Comparison of ENCODE assay signal across 8 mouse cellular contexts in genomic region chr2:74697567-74698121, GRCm38 (mm10). TPM values are rescaled to one million over a fixed set of nuclear protein-coding genes. Genes with fewer than 3 reads are reported as not detected.
A peak's percentile ranks its signal among the peaks of the same experiment; 100 is the strongest.
DNase-seq lines count a peak whose midpoint lies in the region; ATAC-seq and TF ChIP-seq lines count a peak whose summit lies in the region.

Gene Hoxd9 (plus strand): TSS chr2:74697727.

- no peaks in the 10 kb centered on the region for H3K9me3 ChIP-seq in ES-Bruce4 (replicated peaks; ENCODE audit: control insufficient read depth, insufficient read depth, low read length, poor library complexity, severe bottlenecking)
- no peaks in the 10 kb centered on the region for H3K9me3 ChIP-seq in midbrain, embryonic 13.5 days

- no peaks in the 10 kb centered on the region for H3K4me1 ChIP-seq in ES-Bruce4 (ENCODE audit: control insufficient read depth, insufficient read depth, low read length)
- no peaks in the 10 kb centered on the region for H3K4me1 ChIP-seq in kidney, adult 2 months (ENCODE audit: control insufficient read depth, insufficient read depth, low read length)
- peaks cover 12% of the 10 kb centered on the region for H3K4me1 ChIP-seq in midbrain, embryonic 13.5 days (replicated peaks)

- H3K9ac ChIP-seq in ES-Bruce4 (ENCODE audit: low read depth, poor library complexity, severe bottlenecking): peak within 1 kb of the TSS; percentile 59
- no peak within 1 kb of the TSS for H3K9ac ChIP-seq in midbrain, embryonic 13.5 days (replicated peaks)

- H3K4me3 ChIP-seq in ES-Bruce4 (ENCODE audit: low read depth, low read length): peak within 1 kb of the TSS; percentile 54
- H3K4me3 ChIP-seq in kidney, adult 2 months (ENCODE audit: insufficient read depth, low read depth, low read length): peak within 1 kb of the TSS; percentile 84
- peak within 1 kb of the TSS; percentile 35 for H3K4me3 ChIP-seq in midbrain, embryonic 13.5 days (replicated peaks)

- no peak for TF ChIP-seq EP300 in ES-Bruce4 (IDR thresholded peaks at IDR 0.05; ENCODE audit: insufficient read depth, low read depth, low read length)

- peak; percentile 48 for ATAC-seq in midbrain, embryonic 13.5 days

- peak; percentile 88 for DNase-seq in adrenal gland, adult 2 months
- peak; percentile 59 to 74 for DNase-seq in gastrocnemius, adult 8-10 months (ENCODE audit: low spot score in 2 of 2)
- DNase-seq in kidney, adult 2 months: peak; percentile 91
- DNase-seq in cerebellum, adult 8-10 months: no peak
- no peak for DNase-seq in left cerebral cortex, postnatal 14 days (ENCODE audit: low spot score in 2 of 2)
- no peak for DNase-seq in cerebellum, adult 9-11 months

- peaks cover 60% of the 10 kb centered on the region for H3K27me3 ChIP-seq in ES-Bruce4 (ENCODE audit: control insufficient read depth, insufficient read depth, low read length, poor library complexity, severe bottlenecking)
- H3K27me3 ChIP-seq in kidney, adult 2 months (replicated peaks; ENCODE audit: control insufficient read depth, insufficient read depth, low read length): no peaks in the 10 kb centered on the region
- peaks cover 99% of the 10 kb centered on the region for H3K27me3 ChIP-seq in midbrain, embryonic 13.5 days

- TF ChIP-seq POLR2A in ES-Bruce4 (IDR thresholded peaks at IDR 0.05; ENCODE audit: insufficient read depth, low read length): no peak
- peak; percentile 61 for TF ChIP-seq POLR2A in kidney, adult 2 months (IDR thresholded peaks at IDR 0.05; ENCODE audit: low read depth, low read length)

- WGBS in kidney, adult 2 months: under 1% methylated on average over 43 of the region's 43 CpGs
- WGBS in midbrain, embryonic 13.5 days: under 1% methylated on average over 43 of the region's 43 CpGs

- H3K27ac ChIP-seq in ES-Bruce4 (ENCODE audit: insufficient read depth, low read length): no peak within 1 kb of the TSS
- peak within 1 kb of the TSS; percentile 94 for H3K27ac ChIP-seq in kidney, adult 2 months (ENCODE audit: insufficient read depth, low read depth, low read length)
- no peak within 1 kb of the TSS for H3K27ac ChIP-seq in midbrain, embryonic 13.5 days

- peak within 1 kb of the TSS; percentile 50 for H3K4me2 ChIP-seq in midbrain, embryonic 13.5 days (replicated peaks)

- no peak for TF ChIP-seq CTCF in ES-Bruce4 (IDR thresholded peaks at IDR 0.05; ENCODE audit: low read depth, low read length)
- no peak for TF ChIP-seq CTCF in kidney, adult 2 months (conservative IDR thresholded peaks at IDR 0.05; ENCODE audit: insufficient read depth, insufficient read length, low read depth, low read length)

- intact Hi-C loops in left cerebral cortex, postnatal 14 days (cut with DNase I): loop anchor here (5.0 kb wide), 1 partner anchor 40 kb away; the partner anchor contains the start of gene Evx2

- no peaks in the 10 kb centered on the region for H3K36me3 ChIP-seq in ES-Bruce4 (ENCODE audit: control insufficient read depth, insufficient read depth, low read length, poor library complexity, severe bottlenecking)
- H3K36me3 ChIP-seq in kidney, adult 2 months (ENCODE audit: control insufficient read depth, insufficient read depth, low read length): no peaks in the 10 kb centered on the region
- no peaks in the 10 kb centered on the region for H3K36me3 ChIP-seq in midbrain, embryonic 13.5 days

RNA-seq across cellular contexts. Expression of gene Hoxd9, which starts in this region (rescaled TPM):
- 0.52 and 0.75 TPM in 2 replicates for polyA plus RNA-seq in ES-Bruce4 (2011; ENCODE audit: insufficient read depth, insufficient read length, low read depth, missing spikeins)
- total RNA-seq in adrenal gland, adult 2 months (2021): 1 to 10 TPM; 3.3 to 7.8 TPM
- polyA plus RNA-seq in adrenal gland, adult 2 months (2012; rRNA removed): 6.5 and 9.0 TPM in 2 replicates
- total RNA-seq in gastrocnemius, adult 8-10 months (2022): 10 to 100 TPM; 22.6 to 27.5 (median 23.7) TPM
- polyA plus RNA-seq in kidney, adult 2 months (2012; rRNA removed): 23.9 and 26.0 TPM in 2 replicates
- not detected in 2 replicates for polyA plus RNA-seq in midbrain, embryonic 13.5 days (2015; fragmentation: Nextera tagmentation; extraction: Ambion mirVana)
- total RNA-seq in left cerebral cortex, postnatal 14 days (2021): not detected

Comparison
In these comparisons a context has a peak if more than half of its experiments do, and no peak if none do; other contexts are left out.
1. RNA of gene Hoxd9 (total RNA-seq): 22.6 to 27.5 TPM in gastrocnemius, adult 8-10 months and 3.3 to 7.8 TPM in adrenal gland, adult 2 months; not detected in left cerebral cortex, postnatal 14 days; every median in the first group is over 4 times any median in the second.
2. Peak in ATAC-seq, H3K4me3 ChIP-seq and H3K4me2 ChIP-seq in midbrain, embryonic 13.5 days; RNA of the gene not detected or under 1 TPM.
3. DNase-seq: peak in adrenal gland, adult 2 months (single experiment), gastrocnemius, adult 8-10 months (2 of 2) and kidney, adult 2 months (single experiment); none in cerebellum, adult 8-10 months (single experiment), left cerebral cortex, postnatal 14 days (0 of 2) and cerebellum, adult 9-11 months (single experiment).
4. Peak in every context shown above with its lines, with median percentiles within 50 percentile points of each other: H3K4me3 ChIP-seq.